Mouse (Mus musculus) layer of hippocampus, adult 8-10 months (tissue): ENCODE measurements around the gene Miga1. TPM values are rescaled to one million over a fixed set of nuclear protein-coding genes. Genes with fewer than 3 reads are reported as not detected.
A peak's percentile ranks its signal among the peaks of the same experiment; 100 is the strongest.
"Not testable (repeated sequence)": the region's sequence is repeated elsewhere in the genome, so short reads cannot be mapped to it uniquely, and the experiment has no call there.

Experiments used
- DNase-seq, 2 experiments: peaks; one replicate each; pipeline ENCODE4 v3.0.0; 2022; ENCODE audit warnings: low spot score in 2 of 2
- total RNA-seq, 4 experiments: library from RNA; stranded (reverse); gene quantifications; 2 replicates each; pipeline ENCODE4 v1.2.4; 2022

Miga1 gene
- total RNA-seq, 4 experiments from 2014 or later: 75.1 to 84.2 (median 76.2) TPM

GRCm38 (mm10) chr3:152332104-152332503 is 8.1 kb downstream of the Miga1 start:
- no peak for DNase-seq

- DNase-seq: no peak
Observed at GRCm38 (mm10) chr3:152321765-152322547, 18.3 kb downstream of the Miga1 start.

- no peak for DNase-seq
Observed at GRCm38 (mm10) chr3:152320972-152321645, 19.1 kb downstream of the Miga1 start.

- not testable (repeated sequence) for DNase-seq
Observed at GRCm38 (mm10) chr3:152316447-152317173, 23.6 kb downstream of the Miga1 start.

GRCm38 (mm10) chr3:152315613-152316012 is 24.6 kb downstream of the Miga1 start:
- DNase-seq: peak; percentile 45 to 58

- not testable (repeated sequence) for DNase-seq
Observed at GRCm38 (mm10) chr3:152314666-152315065, 25.5 kb downstream of the Miga1 start.

GRCm38 (mm10) chr3:152309250-152309645 is 31.0 kb downstream of the Miga1 start:
- DNase-seq: no peak

- no peak for DNase-seq
Observed at GRCm38 (mm10) chr3:152308485-152309249, 31.5 kb downstream of the Miga1 start.

- DNase-seq: no peak
Observed at GRCm38 (mm10) chr3:152305971-152306370, 34.2 kb downstream of the Miga1 start.

GRCm38 (mm10) chr3:152305080-152305479 is 35.1 kb downstream of the Miga1 start:
- DNase-seq: no peak

- DNase-seq: no peak
Observed at GRCm38 (mm10) chr3:152304093-152304815, 36.0 kb downstream of the Miga1 start.

GRCm38 (mm10) chr3:152302991-152303390 is 37.2 kb downstream of the Miga1 start:
- no peak for DNase-seq

GRCm38 (mm10) chr3:152300376-152301337 is 39.5 kb downstream of the Miga1 start:
- DNase-seq: no peak

GRCm38 (mm10) chr3:152295896-152296295 is 44.3 kb downstream of the Miga1 start:
- DNase-seq: no peak

- no peak for DNase-seq
Observed at GRCm38 (mm10) chr3:152294400-152294799, 45.8 kb downstream of the Miga1 start.

GRCm38 (mm10) chr3:152293530-152294181 is 46.6 kb downstream of the Miga1 start:
- no peak for DNase-seq

GRCm38 (mm10) chr3:152291895-152292294 is 48.3 kb downstream of the Miga1 start:
- no peak for DNase-seq

GRCm38 (mm10) chr3:152290175-152290798 is 49.9 kb downstream of the Miga1 start:
- DNase-seq: no peak
